15 mouse cellular contexts compared by ENCODE assay signal in genomic region chr19:37921098-37921497, GRCm38 (mm10).
"Had no signal": no experiment of that assay in that cellular context is flagged by ENCODE, and none has a peak within 500 bp of the region (broad histone marks: within the 10 kb centered on the region; RNA-seq: fewer than 3 reads in every experiment).

No protein-coding gene starts in this region.

- H3K9me3 ChIP-seq: kidney, embryonic 15.5 days; liver, embryonic 13.5 days; lung, embryonic 15.5 days; midbrain, embryonic 13.5 days; stomach, embryonic 15.5 days had no signal

- H3K27ac ChIP-seq: kidney, embryonic 15.5 days; left cerebral cortex, adult 2 months; liver, embryonic 13.5 days; lung, embryonic 15.5 days; midbrain, embryonic 13.5 days; stomach, embryonic 15.5 days had no signal

- H3K9ac ChIP-seq: kidney, embryonic 15.5 days; liver, embryonic 13.5 days; lung, embryonic 15.5 days; midbrain, embryonic 13.5 days; stomach, embryonic 15.5 days had no signal

- H3K27me3 ChIP-seq: kidney, embryonic 15.5 days; liver, embryonic 13.5 days; lung, embryonic 15.5 days; midbrain, embryonic 13.5 days; stomach, embryonic 15.5 days had no signal

- H3K4me3 ChIP-seq: kidney, embryonic 15.5 days; left cerebral cortex, adult 2 months; liver, embryonic 13.5 days; lung, embryonic 15.5 days; midbrain, embryonic 13.5 days; stomach, embryonic 15.5 days had no signal

- ATAC-seq: midbrain, embryonic 13.5 days; midbrain, embryonic 16.5 days had no signal

- DNase-seq: kidney, adult 11 months; kidney, adult 8-10 months; kidney, postnatal 10 days; kidney, postnatal 36 days; layer of hippocampus, postnatal 36 days; liver, embryonic 13.5 days; lung, postnatal 36 days; right cerebral cortex, postnatal 4 days; thymus, postnatal 36 days had no signal

- H3K36me3 ChIP-seq: liver, embryonic 13.5 days; midbrain, embryonic 13.5 days; stomach, embryonic 15.5 days had no signal

- H3K4me2 ChIP-seq: kidney, embryonic 15.5 days; liver, embryonic 13.5 days; lung, embryonic 15.5 days; midbrain, embryonic 13.5 days; stomach, embryonic 15.5 days had no signal

- H3K4me1 ChIP-seq: liver, embryonic 13.5 days; lung, embryonic 15.5 days; midbrain, embryonic 13.5 days; stomach, embryonic 15.5 days had no signal
